Mouse (Mus musculus) heart, adult 11 months (tissue): Measurements from ENCODE around the gene Parp14.

Experiments
- DNase-seq: peaks from one replicate; pipeline ENCODE4 v3.0.0; 2022

Parp14 gene

DNA sequence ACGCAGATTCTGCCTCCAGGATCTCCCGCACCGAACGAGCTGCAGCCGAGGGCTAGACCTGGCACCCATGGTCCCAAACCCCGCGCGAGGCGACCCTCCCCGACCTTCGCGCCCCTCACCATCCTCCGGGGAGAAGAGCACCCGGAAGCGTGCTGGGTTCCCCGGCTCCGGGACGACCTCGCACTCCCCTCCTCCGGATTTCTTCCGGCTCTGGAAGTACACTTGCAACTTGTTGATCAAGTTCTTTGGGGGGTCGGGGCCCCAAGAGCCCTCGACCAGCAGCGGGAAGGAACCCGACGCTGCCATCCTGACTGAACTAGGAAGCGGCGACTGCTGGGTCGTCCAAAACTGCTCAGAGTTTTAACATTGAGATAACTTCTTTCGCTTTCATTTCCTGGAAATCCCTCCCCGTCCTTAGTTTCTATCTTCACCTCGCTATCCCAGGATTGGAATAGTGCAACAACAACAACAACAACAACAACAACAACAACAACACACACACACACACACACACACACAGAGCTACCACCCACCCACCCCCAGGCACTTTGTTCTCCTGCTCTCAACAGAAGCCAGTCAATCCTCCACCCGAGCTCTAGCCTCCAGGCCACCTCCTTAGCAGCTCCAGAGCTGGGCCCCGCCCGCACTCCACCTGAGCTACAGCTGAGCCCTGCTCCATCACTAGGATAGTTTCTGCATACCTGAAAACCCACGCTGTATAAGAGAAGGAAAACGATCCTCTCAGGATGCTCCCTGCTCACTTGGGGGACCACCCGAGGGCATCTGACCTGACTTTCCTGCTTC lies at the start of gene Parp14:
Parp14 (minus strand) TSS at position 497 of the 804 bp plus-strand sequence.
- DNase-seq = peak; percentile 97

DNA sequence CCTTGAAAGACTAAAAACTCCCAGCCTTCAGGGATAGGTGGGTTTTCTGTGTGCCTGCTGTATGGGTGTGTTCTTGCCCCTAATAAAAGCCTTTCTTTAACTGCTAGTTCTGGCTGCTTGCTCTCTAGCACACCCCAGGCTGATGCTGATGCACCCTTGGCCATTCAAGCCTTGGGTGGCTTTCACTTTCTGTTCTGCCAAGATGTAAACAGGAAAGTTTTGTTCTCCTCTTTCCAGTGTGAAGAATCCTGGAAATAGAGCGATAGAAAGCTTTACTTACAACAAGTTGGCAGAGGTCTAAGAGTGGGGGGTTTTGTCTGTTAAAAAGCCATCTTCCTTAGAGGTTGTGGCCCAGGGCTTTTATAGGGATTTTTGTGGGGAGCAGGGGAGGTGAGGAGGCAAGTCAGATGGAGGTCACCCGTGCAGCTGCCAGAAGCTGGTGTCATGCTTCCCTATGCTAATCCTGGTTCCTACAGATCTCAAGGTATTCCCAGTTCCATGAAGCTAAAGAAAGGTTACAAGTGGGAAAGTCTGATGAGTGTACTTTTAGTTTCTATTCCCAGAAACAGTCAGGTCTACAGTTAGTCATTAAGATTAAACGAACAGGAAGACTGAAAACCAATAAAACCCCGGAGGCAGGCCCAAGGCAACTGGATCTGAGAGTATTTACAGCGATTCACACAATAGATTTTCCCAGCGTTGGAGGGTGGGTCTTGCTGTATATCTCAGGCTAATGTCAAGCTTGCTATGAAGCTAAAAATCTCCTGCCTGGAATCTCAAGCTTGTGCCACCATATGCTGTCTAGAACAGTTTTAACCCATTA lies 47.6 kb upstream of the Parp14 start:
- no peak for DNase-seq

DNA sequence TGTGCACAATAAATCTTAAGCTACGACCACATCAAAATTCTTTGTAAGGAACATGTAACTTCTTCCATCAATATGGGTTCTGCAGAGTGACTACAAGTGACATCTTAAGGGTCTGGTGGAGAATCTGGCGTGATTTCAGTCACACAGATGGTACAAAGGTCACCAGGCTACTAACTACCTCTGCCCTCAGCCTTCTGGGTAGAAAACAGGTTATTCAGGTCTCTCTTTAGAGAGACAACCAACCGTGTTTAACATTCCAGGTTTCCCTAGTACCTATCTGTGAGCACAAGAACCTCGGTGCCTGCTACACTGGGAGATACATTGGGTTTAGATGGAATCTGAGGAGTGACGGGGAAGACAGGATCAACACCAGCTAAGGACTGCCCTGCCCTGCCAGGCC lies 43.0 kb upstream of the Parp14 start:
- DNase-seq = no peak

- no peak for DNase-seq
Measured at GRCm38 (mm10) chr16:35913526-35913925, 42.2 kb upstream of the Parp14 start.

- no peak for DNase-seq
Measured at GRCm38 (mm10) chr16:35911449-35911848, 40.1 kb upstream of the Parp14 start.

- DNase-seq = peak; percentile 96
Measured at GRCm38 (mm10) chr16:35907432-35908201, 36.3 kb upstream of the Parp14 start.

DNA sequence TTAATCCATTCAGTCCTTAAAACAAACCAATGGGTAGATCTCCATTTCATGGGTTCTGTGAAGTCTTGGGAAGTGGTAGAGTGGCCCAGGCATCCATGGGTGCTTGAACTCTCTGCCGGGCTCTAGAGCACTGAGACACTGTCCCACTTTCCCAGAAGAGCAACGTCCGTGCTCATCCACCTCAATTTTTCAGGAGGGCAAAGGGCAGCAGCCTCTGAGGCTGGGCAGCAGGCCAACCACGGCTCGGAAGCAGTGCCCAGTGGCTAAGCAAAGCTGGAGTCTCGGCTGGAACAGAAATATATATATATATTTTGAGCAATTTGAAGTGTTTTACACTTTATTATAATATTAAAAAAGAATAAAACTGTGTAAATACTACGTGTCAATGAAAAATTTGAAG lies 35.5 kb upstream of the Parp14 start:
- DNase-seq = no peak

GRCm38 (mm10) chr16:35905819-35906485 lies 34.6 kb upstream of the Parp14 start:
- no peak for DNase-seq

DNA sequence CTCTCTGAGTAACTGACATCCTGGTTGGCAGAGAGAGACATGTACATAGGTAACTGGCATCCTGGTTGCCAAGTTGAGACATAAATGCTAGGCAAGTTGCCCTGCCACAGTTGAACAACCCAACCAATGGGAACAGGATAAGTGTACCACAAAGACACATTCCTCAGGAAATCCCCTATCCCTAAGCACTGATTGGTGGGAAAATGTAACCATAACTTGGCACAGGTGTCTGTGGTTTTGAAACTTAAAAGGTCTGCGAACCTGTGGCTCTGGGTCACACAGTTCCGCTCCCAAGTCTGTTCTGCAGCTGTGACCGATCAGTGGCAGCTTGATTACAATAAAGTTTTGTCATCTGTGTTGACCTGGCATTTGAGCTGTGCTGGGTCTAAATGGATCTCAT lies 34.0 kb upstream of the Parp14 start:
- DNase-seq = no peak

GRCm38 (mm10) chr16:35904121-35904736 lies 32.9 kb upstream of the Parp14 start:
- no peak for DNase-seq

DNA sequence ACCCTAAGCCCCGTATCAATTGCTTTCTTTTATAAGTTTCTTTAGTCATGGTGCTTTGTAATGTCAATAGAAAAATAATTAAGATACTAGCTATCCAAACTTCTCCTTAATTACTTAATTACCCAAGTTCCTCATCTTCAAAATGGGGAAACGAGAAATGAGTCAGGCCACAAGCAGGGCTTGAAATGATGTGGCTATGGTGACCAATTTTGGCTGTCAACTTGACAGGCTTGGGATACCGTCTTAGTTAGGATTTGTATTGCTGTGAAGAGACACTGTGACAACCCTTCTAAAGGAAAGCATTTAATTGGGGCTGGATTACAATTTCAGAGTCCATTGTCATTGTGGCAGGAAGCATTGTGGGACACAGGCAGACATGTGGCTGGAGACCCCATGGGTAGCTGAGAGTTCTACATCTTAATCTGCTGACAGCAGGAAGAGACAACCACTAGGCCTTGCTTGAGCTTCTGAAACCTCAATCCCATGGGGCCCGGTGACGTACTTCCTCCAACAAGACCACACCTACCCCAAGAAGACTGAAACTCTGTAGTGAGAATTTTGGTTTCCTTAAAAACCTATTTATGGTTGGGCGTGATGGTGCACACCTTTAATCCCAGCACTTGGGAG lies 31.8 kb upstream of the Parp14 start:
- DNase-seq = no peak

- peak; percentile 1 for DNase-seq
Measured at GRCm38 (mm10) chr16:35900541-35900940, 29.2 kb upstream of the Parp14 start.

GRCm38 (mm10) chr16:35894997-35895396 lies 23.7 kb upstream of the Parp14 start:
- DNase-seq = no peak

- DNase-seq = peak; percentile 91
Measured at GRCm38 (mm10) chr16:35891603-35892002, 20.3 kb upstream of the Parp14 start.

GRCm38 (mm10) chr16:35890645-35891044 lies 19.3 kb upstream of the Parp14 start:
- DNase-seq = no peak

GRCm38 (mm10) chr16:35888910-35889309 lies 17.6 kb upstream of the Parp14 start:
- DNase-seq = no peak

DNA sequence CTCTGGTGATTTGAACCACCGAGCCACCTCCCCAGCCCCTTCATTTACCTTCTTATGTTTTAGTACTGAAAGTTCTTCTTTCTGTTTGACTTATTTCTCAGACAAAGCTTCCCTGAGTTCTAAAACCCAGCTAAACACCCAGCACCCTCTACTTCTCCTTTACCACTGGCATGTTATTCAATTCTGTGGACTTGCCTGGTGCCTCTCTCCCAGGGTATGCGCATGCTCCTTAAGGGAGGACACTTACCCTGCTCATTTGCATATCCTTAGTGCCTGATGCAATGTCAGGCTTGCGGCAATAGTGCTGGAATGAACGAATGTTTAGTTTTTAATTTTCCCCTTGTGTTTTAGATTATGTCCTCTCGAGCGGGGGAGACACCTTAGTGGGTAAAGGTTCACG lies 16.8 kb upstream of the Parp14 start:
- DNase-seq = peak; percentile 84

- peak; percentile 95 for DNase-seq
Measured at GRCm38 (mm10) chr16:35874416-35874815, 3.1 kb upstream of the Parp14 start.

DNA sequence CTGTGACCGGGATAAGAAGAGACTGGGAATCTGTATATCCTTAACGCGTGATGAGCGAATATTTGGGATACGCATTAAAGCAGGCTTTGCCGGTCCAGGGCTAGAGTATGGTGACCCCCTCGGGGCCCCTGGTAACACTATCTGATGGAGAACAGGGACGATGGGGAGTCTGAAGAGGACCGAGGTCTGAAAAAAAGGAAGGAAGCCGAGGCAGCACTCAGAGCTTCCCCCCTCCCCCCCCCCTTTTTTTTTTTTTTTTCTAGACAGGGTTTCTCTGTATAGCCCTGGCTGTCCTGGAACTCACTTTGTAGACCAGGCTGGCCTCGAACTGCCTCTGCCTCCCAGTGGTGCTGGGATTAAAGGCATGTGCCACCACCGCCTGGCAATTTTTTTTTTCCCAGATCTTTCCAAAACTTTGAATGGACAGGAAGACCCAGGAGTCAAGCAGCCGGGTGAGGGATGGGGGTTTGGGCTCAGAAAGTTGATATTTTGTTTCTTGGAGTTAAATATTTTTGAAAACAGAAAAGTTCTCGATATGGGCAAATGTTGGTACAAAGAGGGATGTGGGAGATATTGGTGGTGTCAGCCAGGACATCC lies 1.2 kb upstream of the Parp14 start:
- DNase-seq = no peak

DNA sequence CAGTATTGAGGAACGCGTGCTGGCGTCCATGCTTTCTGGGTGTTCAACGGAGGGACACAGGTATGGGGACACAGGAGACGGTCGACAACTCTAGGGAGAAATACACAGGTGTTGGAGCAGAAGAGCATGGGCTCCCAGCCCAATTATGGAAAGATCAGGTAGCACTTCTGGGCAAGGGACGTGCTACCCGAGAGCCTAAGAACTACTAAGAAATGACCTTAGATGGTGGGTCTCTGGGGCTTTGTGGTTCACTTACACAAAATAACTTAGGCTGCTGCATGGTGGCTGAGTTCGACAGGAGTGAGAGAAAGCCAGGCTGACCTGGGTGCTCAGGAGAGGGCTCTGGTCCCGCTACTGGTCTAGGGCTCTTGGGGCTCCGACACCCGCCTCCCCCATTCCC lies 554 bp upstream of the Parp14 start:
- no peak for DNase-seq

DNA sequence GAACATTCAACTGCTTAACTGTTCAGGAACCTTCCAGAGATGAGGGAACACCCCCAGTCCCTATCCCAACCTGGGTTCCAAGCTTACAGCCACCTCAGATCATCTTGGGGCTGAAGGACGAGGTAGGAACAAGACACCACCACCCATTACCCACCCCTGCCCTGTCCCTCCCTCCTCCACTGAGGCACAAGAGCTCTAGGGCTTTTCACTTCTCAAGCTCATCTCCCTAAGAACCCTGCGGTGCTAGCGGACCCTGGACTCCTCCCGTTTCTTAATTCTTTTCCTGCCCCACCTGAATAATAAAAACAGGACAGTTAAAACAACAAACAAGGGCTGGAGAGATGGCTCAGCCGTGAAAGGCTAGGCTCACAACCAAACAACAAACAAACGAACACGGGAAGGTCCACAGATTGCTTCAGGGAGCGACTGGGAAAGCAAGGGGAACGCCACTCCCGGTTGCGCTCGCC lies 730 bp downstream of the Parp14 start:
- peak; percentile 93 for DNase-seq
